Mouse (Mus musculus): ENCODE measurements around the gene Tmem258. TPM values are rescaled to one million over a fixed set of nuclear protein-coding genes. Genes with fewer than 3 reads are reported as not detected.

Tmem258 gene
- polyA plus RNA-seq, 1 experiment from 2014 or later: 475 TPM

DNA sequence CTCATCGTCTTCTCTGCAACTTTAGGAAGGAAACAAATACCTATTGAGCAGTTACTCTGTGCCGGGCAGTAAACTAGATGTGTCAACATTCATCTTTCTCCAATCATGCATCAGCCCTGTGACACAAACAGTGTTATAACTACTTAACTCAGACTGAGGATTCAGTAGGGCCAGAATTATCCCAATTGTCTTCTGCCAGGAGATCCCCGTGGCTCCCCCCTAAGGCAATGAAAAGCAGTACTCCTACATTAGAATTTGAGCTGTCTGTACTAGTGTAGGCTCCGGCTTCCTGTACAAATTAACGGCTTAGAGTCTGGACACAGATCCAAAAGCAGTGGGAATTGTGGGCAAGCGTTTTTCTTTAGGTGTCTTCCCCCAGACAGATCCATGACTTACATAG, 1.2 kb downstream of the Tmem258 start:
- peak overlapping the region; percentile 86 for H3K9ac ChIP-seq
- peak overlapping the region; percentile 93 for H3K4me2 ChIP-seq (replicated peaks)
- H3K27me3 ChIP-seq: no peaks in the 10 kb centered on the region
- no peak for ATAC-seq (ENCODE audit: low FRiP score, low read depth)
- no peaks in the 10 kb centered on the region for H3K9me3 ChIP-seq
- 0 out of 2 replicates have a peak overlapping the region, but pooled peaks have one; percentile 28 for H3K27ac ChIP-seq
- peaks cover 17% of the 10 kb centered on the region for H3K4me1 ChIP-seq
- 71% methylated on average over 6 of the region's 6 CpGs for WGBS
- peak overlapping the region; percentile 91 for H3K4me3 ChIP-seq
- H3K36me3 ChIP-seq: peaks cover 62% of the 10 kb centered on the region

GRCm38 (mm10) chr19:10208851-10209250, 5.0 kb downstream of the Tmem258 start:
- no peak overlapping the region for H3K4me3 ChIP-seq
- no peak overlapping the region for H3K27ac ChIP-seq
- WGBS: 90% methylated on average over 3 of the region's 3 CpGs
- no peak for ATAC-seq (ENCODE audit: low FRiP score, low read depth)
- peaks cover 8% of the 10 kb centered on the region for H3K4me1 ChIP-seq
- H3K36me3 ChIP-seq: peaks cover 79% of the 10 kb centered on the region
- no peaks in the 10 kb centered on the region for H3K9me3 ChIP-seq
- H3K27me3 ChIP-seq: no peaks in the 10 kb centered on the region
- no peak overlapping the region for H3K4me2 ChIP-seq (replicated peaks)
- H3K9ac ChIP-seq: no peak overlapping the region

- no peaks in the 10 kb centered on the region for H3K27me3 ChIP-seq
- peaks cover 77% of the 10 kb centered on the region for H3K36me3 ChIP-seq
- H3K4me3 ChIP-seq: no peak overlapping the region
- no peak for ATAC-seq (ENCODE audit: low FRiP score, low read depth)
- WGBS: 86% methylated on average over 4 of the region's 4 CpGs
- no peak overlapping the region for H3K27ac ChIP-seq
- H3K9ac ChIP-seq: no peak overlapping the region
- no peaks in the 10 kb centered on the region for H3K4me1 ChIP-seq
- H3K9me3 ChIP-seq: no peaks in the 10 kb centered on the region
- H3K4me2 ChIP-seq (replicated peaks): no peak overlapping the region
Observed at GRCm38 (mm10) chr19:10210885-10211284, 7.1 kb downstream of the Tmem258 start.

GRCm38 (mm10) chr19:10213796-10214471, 10.1 kb downstream of the Tmem258 start:
- WGBS: 92% methylated on average over 10 of the region's 10 CpGs
- no peaks in the 10 kb centered on the region for H3K9me3 ChIP-seq
- H3K36me3 ChIP-seq: peaks cover 47% of the 10 kb centered on the region

DNA sequence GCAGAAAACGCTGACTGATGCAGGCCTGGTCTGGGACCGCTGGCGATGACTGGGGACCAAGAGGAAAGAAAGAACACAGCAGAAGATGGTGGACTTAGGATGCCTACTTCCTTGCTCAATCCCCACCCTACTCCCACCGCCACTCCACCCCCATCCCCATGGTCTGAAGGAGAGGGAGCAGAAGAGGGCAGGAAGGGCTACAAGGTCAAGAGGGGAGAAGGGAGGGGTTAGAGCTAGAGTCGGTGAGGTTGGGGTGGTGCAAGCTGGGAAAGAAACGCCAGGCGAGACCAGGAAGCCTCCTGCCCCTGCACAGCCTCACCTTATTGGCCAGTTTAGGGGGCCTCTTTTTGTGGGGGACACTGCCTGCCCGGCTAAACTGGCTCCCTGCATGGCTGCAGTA, 12.3 kb downstream of the Tmem258 start:
- Histone ChIP-seq H3K4me2 (replicated peaks) (no peak overlapping the region), H3K4me3 (no peak overlapping the region), H3K9me3 (no peaks in the 10 kb centered on the region), H3K9ac (no peak overlapping the region), H3K27me3 (no peaks in the 10 kb centered on the region), H3K27ac (no peak overlapping the region), H3K36me3 (peaks cover 25% of the 10 kb centered on the region), H3K4me1 (no peaks in the 10 kb centered on the region)
- WGBS: 66% methylated on average over 8 of the region's 8 CpGs
- ATAC-seq (ENCODE audit: low FRiP score, low read depth): no peak

More at GRCm38 (mm10) chr19:10213796-10214471, 10.1 kb downstream of the Tmem258 start:
- H3K4me2 ChIP-seq (replicated peaks): no peak overlapping the region
- H3K27ac ChIP-seq: no peak overlapping the region
- no peak for ATAC-seq (ENCODE audit: low FRiP score, low read depth)
- H3K4me1 ChIP-seq: no peaks in the 10 kb centered on the region
- H3K9ac ChIP-seq: no peak overlapping the region
- H3K27me3 ChIP-seq: no peaks in the 10 kb centered on the region
- H3K4me3 ChIP-seq: no peak overlapping the region

- H3K36me3 ChIP-seq: no peaks in the 10 kb centered on the region
- WGBS: 38% methylated on average over 3 of the region's 3 CpGs
Observed at GRCm38 (mm10) chr19:10219108-10219507, 15.3 kb downstream of the Tmem258 start.

DNA sequence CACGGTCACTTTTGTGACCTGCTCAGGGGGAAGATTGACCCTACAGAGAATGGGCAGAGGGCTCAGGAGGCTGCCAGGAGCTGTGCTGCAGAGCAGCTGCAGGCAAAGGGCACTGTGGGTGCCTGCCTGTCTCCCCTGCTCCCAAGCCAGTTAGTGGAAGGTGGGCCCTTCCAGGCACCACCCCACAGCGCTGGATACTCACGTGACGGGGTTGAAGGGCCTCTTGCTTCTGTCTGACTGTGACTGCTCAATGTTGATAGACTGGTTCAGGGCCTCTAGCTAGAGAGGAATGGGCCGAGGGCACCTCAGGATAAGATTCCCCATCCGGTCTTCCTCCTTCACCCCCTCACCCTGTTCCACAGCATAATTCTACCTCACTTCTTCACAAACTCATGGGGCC, 15.8 kb downstream of the Tmem258 start:
- Histone ChIP-seq H3K4me2 (replicated peaks) (no peak overlapping the region), H3K9ac (no peak overlapping the region), H3K27ac (no peak overlapping the region), H3K36me3 (no peaks in the 10 kb centered on the region), H3K4me3 (no peak overlapping the region), H3K9me3 (no peaks in the 10 kb centered on the region), H3K27me3 (no peaks in the 10 kb centered on the region), H3K4me1 (no peaks in the 10 kb centered on the region)
- 70% methylated on average over 6 of the region's 6 CpGs for whole genome bisulfite sequencing
- ATAC-seq (ENCODE audit: low FRiP score, low read depth): no peak

More at GRCm38 (mm10) chr19:10219108-10219507, 15.3 kb downstream of the Tmem258 start:
- ATAC-seq (ENCODE audit: low FRiP score, low read depth): no peak
- no peaks in the 10 kb centered on the region for H3K4me1 ChIP-seq
- no peak overlapping the region for H3K9ac ChIP-seq
- no peak overlapping the region for H3K27ac ChIP-seq
- H3K4me3 ChIP-seq: no peak overlapping the region
- no peaks in the 10 kb centered on the region for H3K27me3 ChIP-seq
- no peaks in the 10 kb centered on the region for H3K9me3 ChIP-seq
- no peak overlapping the region for H3K4me2 ChIP-seq (replicated peaks)

DNA sequence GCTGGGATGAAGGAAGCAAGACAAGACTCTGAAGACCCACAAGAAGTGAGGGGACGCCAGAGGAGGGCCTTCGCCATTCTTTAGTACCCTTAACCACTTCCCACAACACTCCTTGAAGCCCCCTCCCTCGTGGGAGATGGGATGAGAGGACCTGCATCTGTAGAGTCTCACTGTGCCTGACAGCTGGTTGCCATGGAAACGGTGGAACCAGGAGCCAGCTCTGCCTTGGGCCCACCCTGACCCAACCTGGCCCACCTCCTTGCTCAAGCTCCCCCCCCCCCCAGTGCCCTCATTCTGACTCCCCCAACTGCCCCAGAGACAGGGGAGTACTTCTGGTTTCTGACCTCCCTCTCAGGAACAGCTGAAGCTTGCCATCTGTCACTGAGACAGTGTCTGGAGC, 17.8 kb downstream of the Tmem258 start:
- peaks cover 14% of the 10 kb centered on the region for H3K4me1 ChIP-seq
- H3K27ac ChIP-seq: no peak overlapping the region
- 30% methylated on average over 4 of the region's 4 CpGs for WGBS
- no peaks in the 10 kb centered on the region for H3K9me3 ChIP-seq
- H3K36me3 ChIP-seq: no peaks in the 10 kb centered on the region
- no peak overlapping the region for H3K9ac ChIP-seq
- H3K27me3 ChIP-seq: no peaks in the 10 kb centered on the region
- H3K4me3 ChIP-seq: no peak overlapping the region
- H3K4me2 ChIP-seq (replicated peaks): no peak overlapping the region
- ATAC-seq (ENCODE audit: low FRiP score, low read depth): no peak

GRCm38 (mm10) chr19:10222656-10223055, 18.8 kb downstream of the Tmem258 start:
- no peak overlapping the region for H3K4me2 ChIP-seq (replicated peaks)
- ATAC-seq (ENCODE audit: low FRiP score, low read depth): no peak
- H3K27ac ChIP-seq: no peak overlapping the region
- H3K9me3 ChIP-seq: no peaks in the 10 kb centered on the region
- peaks cover 14% of the 10 kb centered on the region for H3K4me1 ChIP-seq
- 27% methylated on average over 8 of the region's 8 CpGs for WGBS
- no peak overlapping the region for H3K9ac ChIP-seq
- no peak overlapping the region for H3K4me3 ChIP-seq
- H3K27me3 ChIP-seq: no peaks in the 10 kb centered on the region
- H3K36me3 ChIP-seq: no peaks in the 10 kb centered on the region

DNA sequence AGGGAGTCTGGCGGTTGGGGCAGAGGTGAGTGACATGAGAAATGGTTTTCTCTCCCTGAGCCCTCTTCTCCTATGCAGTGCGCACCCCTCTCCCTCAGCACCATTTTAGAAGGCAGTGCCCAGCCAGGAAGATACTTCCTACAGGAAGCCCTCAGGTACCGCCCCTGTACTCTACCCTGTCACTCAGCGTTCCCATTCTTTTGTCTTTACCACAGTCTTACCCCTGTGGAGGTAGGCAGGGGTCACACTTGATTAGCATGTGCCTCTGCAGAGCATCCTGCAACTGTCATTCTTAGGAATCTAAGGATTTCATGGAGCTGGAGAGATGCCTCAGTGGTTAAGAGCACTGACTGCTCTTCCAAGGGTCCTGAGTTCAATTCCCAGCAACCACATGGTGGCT, 19.7 kb downstream of the Tmem258 start:
- no peaks in the 10 kb centered on the region for H3K36me3 ChIP-seq
- no peak overlapping the region for H3K27ac ChIP-seq
- no peak overlapping the region for H3K4me2 ChIP-seq (replicated peaks)
- peaks cover 14% of the 10 kb centered on the region for H3K4me1 ChIP-seq
- H3K9me3 ChIP-seq: no peaks in the 10 kb centered on the region
- H3K9ac ChIP-seq: no peak overlapping the region
- no peak for ATAC-seq (ENCODE audit: low FRiP score, low read depth)
- WGBS: 63% methylated on average over 4 of the region's 4 CpGs
- no peak overlapping the region for H3K4me3 ChIP-seq
- H3K27me3 ChIP-seq: no peaks in the 10 kb centered on the region

- no peaks in the 10 kb centered on the region for H3K27me3 ChIP-seq
- H3K4me3 ChIP-seq: no peak overlapping the region
- no peak for ATAC-seq (ENCODE audit: low FRiP score, low read depth)
- peak overlapping the region; percentile 10; the same call in 1 of the 2 replicates for H3K9ac ChIP-seq
- H3K27ac ChIP-seq: no peak overlapping the region
- no peaks in the 10 kb centered on the region for H3K36me3 ChIP-seq
- H3K4me1 ChIP-seq: peaks cover 14% of the 10 kb centered on the region
- H3K9me3 ChIP-seq: no peaks in the 10 kb centered on the region
- 33% methylated on average over 26 of the region's 26 CpGs for WGBS
- H3K4me2 ChIP-seq (replicated peaks): peak overlapping the region; percentile 16; the same call in 1 of the 2 replicates
Observed at GRCm38 (mm10) chr19:10224637-10225453, 21.0 kb downstream of the Tmem258 start.

- peaks cover 20% of the 10 kb centered on the region for H3K4me1 ChIP-seq
Observed at GRCm38 (mm10) chr19:10225767-10226166, 22.0 kb downstream of the Tmem258 start.

More at GRCm38 (mm10) chr19:10225767-10226166, 22.0 kb downstream of the Tmem258 start:
- Histone ChIP-seq H3K9me3 (no peaks in the 10 kb centered on the region), H3K9ac (no peak overlapping the region), H3K4me3 (no peak overlapping the region), H3K36me3 (no peaks in the 10 kb centered on the region), H3K27ac (no peak overlapping the region), H3K4me2 (replicated peaks) (no peak overlapping the region), H3K27me3 (no peaks in the 10 kb centered on the region)
- ATAC-seq (ENCODE audit: low FRiP score, low read depth): no peak
- WGBS: 68% methylated on average over 4 of the region's 4 CpGs
